Mouse (Mus musculus) cerebellum, adult 18-20 months (tissue): Measurements from ENCODE around the gene Lypd6b.
A peak's percentile ranks its signal among the peaks of the same experiment; 100 is the strongest.

ENCODE experiments used
- DNase-seq, 2 experiments: peaks; one replicate each; pipeline ENCODE4 v3.0.0; 2021

The Lypd6b gene

DNA sequence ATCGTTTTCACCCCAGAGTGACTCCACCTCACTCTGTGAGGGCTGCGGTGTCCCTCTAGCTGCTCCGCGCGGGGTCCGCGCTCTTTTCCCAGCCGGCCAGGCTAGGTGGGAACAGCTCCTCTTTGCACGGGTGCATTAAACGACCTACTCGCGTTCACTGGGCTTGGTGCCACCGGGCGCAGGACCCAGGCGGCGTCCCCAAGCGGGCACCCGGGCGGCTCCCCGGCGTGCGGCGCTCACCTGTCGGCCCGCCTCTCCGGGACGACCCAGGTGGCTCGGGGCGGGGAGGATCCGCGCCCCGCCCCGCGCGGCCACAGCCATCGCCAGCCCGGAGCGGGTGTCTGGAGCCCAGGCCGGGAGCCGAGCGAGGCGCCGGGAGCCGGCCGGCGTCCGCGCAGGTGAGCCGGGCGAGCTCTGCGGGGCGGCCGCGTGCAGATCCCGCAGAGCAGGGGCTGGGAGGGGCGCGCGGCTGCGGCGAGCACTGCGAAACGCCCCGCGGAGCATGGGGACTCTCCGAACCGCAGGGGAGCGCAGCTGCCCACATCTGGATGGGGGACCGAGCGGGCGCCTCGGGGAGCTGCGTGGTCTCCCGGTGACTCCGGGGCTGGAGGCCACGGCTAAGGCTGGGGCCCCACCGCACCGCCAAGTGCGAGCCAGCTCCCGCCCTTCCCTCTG, at the start of gene Lypd6b:
TSS of gene Lypd6b (plus strand) at position 313 of the 675 bp plus-strand sequence.
- peak; percentile 13 to 42 for DNase-seq

GRCm38 (mm10) chr2:49739046-49739445, 48.4 kb upstream of the Lypd6b start:
- DNase-seq, result peak; percentile 78 to 83

- DNase-seq, result no peak
Measured at GRCm38 (mm10) chr2:49741026-49741425, 46.5 kb upstream of the Lypd6b start.

DNA sequence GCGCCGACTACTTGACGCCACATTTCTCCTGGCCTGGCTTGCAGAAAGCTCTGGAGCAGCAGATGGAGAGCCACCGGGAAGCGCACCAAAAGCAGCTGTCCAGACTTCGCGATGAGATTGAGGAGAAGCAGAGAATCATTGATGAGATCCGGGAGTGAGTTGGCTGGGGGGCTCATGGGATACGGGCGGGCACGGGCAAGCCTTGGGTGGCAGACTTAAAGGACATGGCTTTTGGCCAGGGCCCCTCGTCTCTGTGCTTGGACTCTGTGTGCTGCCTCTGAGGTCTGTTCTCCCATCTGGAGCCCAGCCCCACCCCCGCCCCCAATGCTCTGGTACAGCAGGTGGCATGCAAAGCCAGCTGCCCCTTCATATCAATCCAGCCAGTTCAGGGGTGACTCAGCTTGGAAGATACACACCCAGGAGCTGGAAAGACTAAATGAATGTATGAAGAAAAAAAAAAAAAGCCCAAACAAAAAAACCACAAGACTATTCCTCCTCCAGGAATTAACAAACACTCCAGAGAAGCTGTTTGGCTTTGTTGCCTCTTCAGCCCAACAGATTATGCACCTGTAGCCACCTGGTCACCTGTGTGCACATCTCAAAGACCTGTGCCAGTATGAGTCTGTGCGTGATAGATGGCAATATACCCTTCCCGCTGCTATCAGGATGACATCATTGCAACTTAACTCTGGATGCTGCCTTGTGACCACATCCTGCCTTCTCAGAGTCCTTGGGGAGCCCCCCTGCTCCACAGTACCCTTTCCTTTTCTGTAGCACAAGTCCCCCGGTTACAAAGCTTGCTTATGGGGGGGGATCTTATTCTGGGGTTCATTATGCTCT, 45.4 kb upstream of the Lypd6b start:
- peak; percentile 71 to 74 for DNase-seq

GRCm38 (mm10) chr2:49742919-49743318, 44.6 kb upstream of the Lypd6b start:
- DNase-seq, result no peak

DNA sequence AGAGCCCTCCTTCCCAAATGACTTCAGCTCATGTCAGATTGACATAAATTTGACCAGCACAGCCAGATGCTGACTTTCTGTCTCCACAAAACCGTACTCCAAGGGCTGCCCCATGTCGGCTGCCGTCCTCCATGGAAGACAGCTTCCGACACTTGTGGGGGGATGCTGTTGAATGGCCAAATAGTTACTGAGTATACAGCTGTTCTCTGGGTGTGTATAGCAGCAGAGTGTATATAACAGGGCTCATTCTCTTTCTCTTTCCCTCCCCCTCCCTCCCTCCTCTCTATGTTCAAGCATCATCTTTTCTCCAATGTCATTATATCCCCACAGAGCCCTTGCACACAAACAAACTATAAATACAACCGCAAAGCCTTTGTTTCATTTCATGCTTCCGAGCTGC, 43.7 kb upstream of the Lypd6b start:
- DNase-seq, result no peak

DNA sequence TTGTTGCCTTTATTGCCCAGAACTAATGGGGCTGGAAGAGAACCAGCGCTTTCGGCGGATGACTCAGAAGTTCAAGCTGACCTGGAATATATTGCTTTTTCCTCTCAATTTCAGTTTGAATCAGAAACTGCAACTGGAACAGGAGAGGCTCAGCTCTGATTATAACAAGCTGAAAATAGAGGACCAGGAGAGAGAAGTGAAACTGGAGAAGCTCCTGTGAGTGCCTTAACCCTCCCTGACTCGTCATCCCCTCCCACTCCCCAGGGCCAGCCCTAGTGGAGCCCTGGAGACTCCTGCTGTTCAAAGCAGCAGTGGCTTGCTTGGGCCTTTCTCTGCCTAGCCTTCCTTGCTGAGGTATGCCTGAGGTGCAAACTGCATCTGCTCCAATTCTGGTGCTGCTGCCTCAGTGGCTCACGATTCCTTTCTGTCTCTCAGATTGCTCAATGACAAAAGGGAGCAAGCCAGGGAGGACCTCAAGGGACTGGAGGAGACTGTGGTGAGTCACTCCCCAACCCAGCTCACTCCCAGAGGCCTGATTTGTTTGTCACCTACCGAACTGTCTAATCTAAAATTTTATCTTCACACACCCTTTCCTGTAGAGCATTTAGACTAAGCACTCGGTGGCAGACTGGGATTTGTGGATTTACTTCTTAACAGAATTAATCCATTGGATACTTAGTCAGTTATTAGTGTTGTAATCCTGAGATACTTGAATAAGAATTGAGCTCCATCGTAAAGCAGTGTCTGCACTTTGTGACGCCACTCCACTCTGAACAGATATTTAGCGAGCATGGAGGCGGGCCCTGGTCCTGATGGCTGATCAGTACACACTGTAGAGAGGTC, 43.0 kb upstream of the Lypd6b start:
- no peak for DNase-seq

GRCm38 (mm10) chr2:49745094-49745781, 42.2 kb upstream of the Lypd6b start:
- DNase-seq, result peak; percentile 84 to 89

- no peak for DNase-seq
Measured at GRCm38 (mm10) chr2:49746947-49747346, 40.5 kb upstream of the Lypd6b start.

DNA sequence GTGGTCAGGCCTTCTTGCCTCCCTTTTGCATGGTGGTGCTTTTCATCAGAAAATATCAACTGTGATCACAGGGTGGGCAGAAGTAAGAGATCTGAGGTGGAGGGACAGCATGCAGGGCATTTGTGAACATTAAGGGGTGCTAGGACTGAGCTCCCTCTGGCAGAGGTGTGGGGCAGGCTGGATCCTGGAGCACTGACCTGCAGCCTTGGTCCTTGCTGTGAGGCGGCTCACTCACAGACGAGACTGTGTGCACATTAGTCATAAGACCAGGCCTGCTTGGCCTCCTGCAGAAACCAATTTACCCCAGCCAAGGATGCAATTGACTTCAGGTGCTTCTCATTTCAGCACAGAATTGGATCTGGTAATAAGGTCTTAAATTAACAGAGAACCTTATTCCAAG, 39.8 kb upstream of the Lypd6b start:
- DNase-seq, result no peak

DNA sequence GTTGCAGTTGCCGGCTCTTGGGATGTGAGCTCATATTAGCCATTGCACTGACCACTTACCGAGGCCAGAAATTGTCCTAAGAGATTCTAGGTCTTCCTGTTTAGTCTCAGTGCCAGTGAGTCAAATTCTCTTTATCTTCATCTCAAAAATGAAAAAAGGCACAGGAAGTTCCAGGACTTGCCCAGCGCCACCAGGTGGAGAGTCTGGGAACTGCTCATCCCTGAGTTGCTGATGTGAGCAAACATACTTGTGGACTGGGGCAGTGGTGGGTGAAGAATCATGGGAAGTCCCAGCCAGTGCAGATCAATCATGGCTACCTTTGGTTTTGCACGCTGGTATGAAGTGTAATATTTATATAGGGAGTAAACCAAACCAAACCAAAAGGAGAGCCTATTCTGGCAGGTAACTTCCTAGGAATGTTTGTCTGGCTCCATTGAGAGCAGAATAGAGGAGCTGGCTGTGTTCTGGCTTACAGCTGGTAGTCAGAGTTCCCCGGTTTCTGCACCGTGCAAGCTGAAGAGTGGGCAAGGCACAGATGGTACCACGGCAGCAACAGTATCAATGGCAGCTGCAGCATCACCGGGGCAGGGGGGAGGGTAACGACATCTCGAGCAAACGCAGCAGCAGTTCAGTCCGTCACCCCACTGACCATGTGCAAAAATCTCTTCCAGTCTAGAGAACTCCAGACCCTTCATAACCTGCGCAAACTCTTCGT, 38.7 kb upstream of the Lypd6b start:
- peak; percentile 44 to 60 for DNase-seq

GRCm38 (mm10) chr2:49749730-49750576, 37.5 kb upstream of the Lypd6b start:
- DNase-seq, result no peak

GRCm38 (mm10) chr2:49751544-49752210, 35.8 kb upstream of the Lypd6b start:
- DNase-seq, result no peak

GRCm38 (mm10) chr2:49752211-49752607, 35.3 kb upstream of the Lypd6b start:
- peak; percentile 59 to 67 for DNase-seq

GRCm38 (mm10) chr2:49753062-49753461, 34.4 kb upstream of the Lypd6b start:
- no peak for DNase-seq

- no peak for DNase-seq
Measured at GRCm38 (mm10) chr2:49755054-49755453, 32.4 kb upstream of the Lypd6b start.

DNA sequence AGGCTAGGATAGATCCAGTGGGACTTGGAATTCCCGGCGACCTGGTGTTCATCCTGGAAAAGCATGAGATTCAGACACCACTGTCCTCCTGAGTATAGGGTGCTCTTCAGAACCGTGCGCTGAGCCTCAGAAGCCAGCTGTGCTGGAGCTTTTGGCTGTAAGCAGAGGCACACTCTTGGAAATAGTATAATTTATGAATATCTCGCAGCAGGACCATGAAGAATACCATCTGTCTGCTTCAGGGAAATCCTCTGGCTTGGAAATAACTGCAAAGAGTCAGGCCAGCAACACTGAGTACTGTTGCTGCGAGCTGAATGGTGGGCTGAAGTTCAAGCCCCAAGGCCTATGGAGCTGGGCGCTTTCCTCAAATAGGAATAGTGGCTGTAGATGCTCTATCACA, 29.9 kb upstream of the Lypd6b start:
- no peak for DNase-seq

- peak; percentile 38 to 53 for DNase-seq
Measured at GRCm38 (mm10) chr2:49764331-49764946, 23.0 kb upstream of the Lypd6b start.

- no peak for DNase-seq
Measured at GRCm38 (mm10) chr2:49768916-49769315, 18.6 kb upstream of the Lypd6b start.

- no peak for DNase-seq
Measured at GRCm38 (mm10) chr2:49770440-49770839, 17.0 kb upstream of the Lypd6b start.
